Mouse (Mus musculus): Measurements from ENCODE around the gene Cntnap1.

DNA sequence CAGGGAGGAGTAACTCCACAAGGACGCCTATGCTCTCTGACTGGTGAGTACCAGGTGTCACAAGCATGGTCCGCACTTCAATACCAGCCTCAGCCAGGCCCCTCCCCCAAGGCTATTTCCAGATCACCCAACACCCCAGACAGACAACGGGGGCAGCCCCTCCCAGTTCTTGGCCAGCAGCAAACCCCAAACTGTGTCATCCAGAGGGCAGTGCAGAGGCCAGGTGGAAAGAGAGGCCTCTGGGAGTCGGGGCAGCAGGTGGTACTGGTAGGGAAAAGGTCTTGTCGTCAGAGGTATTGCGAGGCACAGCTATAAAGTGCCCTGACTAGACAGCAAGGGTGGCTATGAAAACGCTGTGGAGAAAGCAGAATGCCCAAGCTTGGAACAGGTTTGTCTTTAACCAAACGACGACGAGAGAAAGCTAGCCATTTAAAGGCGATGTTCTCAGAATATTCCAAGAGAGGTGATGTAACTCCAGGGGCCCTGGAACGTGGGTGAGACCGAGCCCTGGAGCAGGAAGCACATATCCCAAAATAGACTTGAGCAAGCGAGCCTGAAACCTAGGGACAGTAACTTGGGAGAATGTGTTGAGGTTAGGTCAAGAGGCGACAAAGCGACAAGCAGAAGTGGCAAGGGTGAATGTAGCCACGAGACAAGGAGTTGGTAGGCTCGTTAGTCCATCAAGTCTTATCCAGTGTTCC lies 40.1 kb upstream of the Cntnap1 start:
- no peak for TF ChIP-seq CTCF (IDR thresholded peaks at IDR 0.05; ENCODE audit: low read depth)
- no peak for TF ChIP-seq EP300 (IDR thresholded peaks at IDR 0.05; ENCODE audit: low read depth)

All from liver, postnatal 0 days (tissue).